Mouse (Mus musculus): Measurements from ENCODE around the gene Dot1l.

The Dot1l gene

GRCm38 (mm10) chr10:80757717-80758116 is 2.7 kb downstream of the Dot1l start:
- peak in 1 of 2 experiments; percentile 35 for DNase-seq (ENCODE audit: low read depth in 1 of 2, low spot score in 2 of 2)

DNA sequence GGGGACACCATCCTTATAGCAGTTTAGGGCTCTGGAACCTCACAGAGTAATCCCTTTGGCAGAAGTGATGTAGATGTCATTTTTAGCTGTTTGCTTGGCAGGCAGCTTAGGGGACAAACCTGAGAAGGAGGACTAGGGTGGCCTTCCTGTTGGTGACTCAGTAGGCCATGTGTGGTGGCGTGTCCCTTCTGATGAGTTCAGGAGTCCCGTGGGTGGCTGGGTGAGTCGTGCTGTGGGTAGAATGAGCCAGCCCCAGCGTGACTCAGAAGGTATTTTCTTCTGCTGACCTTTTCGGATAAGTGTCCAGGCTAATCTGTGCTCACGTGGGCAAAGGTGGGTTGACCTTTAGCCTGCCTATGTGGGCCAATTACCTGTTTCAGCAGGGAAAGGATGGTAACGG is 3.6 kb downstream of the Dot1l start:
- DNase-seq (ENCODE audit: low read depth in 1 of 2, low spot score in 2 of 2), result no peak

GRCm38 (mm10) chr10:80760596-80761524 is 5.9 kb downstream of the Dot1l start:
- DNase-seq (ENCODE audit: low read depth in 1 of 2, low spot score in 2 of 2), result no peak

DNA sequence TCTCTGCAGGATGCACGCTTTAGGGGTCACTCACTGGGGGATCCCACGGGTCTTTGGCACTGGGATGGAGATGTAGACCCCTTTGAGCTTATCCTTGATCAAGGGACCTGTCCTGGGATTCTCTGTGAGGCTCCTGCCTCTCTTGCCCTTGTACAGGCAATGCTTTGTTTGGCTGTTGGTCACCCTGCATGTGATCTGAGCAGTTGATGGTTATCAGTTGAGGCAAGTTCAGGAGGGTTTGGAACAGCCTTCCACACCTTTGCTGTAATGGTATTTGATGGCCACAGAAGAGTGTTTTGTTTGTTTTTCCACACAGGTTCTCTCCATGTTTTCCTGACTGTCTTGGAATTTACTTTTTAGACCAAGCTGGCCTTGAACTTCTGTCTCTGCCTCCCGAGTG is 6.8 kb downstream of the Dot1l start:
- DNase-seq (ENCODE audit: low read depth in 1 of 2, low spot score in 2 of 2), result no peak

- DNase-seq (ENCODE audit: low read depth in 1 of 2, low spot score in 2 of 2), result no peak
Observed at GRCm38 (mm10) chr10:80763502-80763901, 8.5 kb downstream of the Dot1l start.

- no peak for DNase-seq (ENCODE audit: low read depth in 1 of 2, low spot score in 2 of 2)
Observed at GRCm38 (mm10) chr10:80765746-80766145, 10.7 kb downstream of the Dot1l start.

- DNase-seq (ENCODE audit: low read depth in 1 of 2, low spot score in 2 of 2), result no peak
Observed at GRCm38 (mm10) chr10:80766161-80766815, 11.3 kb downstream of the Dot1l start.

DNA sequence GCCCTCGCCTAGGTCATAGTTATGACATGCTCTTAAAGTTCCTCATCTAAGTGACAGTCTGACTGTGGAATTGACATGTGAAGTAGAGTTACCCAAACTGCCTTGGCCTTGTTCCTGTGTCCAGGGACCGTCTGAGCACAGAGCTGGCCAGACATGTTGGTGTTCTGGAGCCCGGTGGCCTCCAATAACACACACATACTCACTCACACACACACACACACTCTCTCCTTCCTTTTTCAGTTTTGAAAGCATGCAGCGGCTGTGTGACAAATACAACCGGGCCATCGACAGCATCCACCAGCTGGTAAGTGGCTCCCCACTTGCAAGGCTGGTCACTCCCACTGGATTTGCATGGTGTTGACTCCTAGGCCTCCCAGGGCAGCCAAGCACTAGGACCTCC is 13.4 kb downstream of the Dot1l start:
- no peak for DNase-seq (ENCODE audit: low read depth in 1 of 2, low spot score in 2 of 2)

DNA sequence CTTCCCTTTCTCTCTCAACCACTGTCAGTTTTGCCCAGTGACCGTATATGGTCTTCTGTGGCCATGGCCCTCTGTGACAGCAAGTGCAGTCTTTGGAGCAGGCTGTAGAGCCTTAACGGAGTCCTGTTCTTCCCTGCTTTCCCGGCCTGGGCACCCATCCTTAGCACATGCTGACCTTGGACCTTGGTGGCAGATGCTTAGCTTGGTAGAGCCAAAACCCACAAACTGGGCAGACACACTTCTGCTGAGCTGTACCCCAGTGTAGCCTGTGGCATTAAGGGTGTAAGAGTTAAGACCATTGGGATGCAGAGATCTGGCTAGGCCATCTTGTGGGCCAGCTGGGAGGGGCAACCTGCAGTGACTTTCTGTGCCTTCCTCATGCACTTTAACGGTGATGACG is 18.8 kb downstream of the Dot1l start:
- DNase-seq (ENCODE audit: low read depth in 1 of 2, low spot score in 2 of 2), result no peak

DNA sequence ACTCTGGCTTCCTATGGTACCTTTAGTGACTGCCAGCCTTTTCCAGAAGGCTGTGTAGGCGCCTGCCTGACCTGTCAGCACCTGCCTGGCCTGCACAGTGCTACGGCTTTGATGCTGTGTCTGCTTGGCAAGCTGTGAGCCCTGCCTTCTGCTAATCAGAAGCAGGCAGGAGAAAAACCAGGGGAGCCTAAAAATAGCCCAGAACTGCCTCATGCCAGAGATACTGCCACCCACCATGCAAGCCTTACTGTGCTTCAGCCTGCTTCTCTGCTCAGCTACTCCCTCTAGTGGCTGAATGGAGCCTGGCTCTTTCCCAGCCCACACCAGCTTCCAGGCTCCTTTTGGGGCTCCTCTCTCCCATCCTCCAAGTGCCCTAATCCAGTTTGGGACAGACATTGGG is 19.5 kb downstream of the Dot1l start:
- peak in 1 of 2 experiments; percentile 58 for DNase-seq (ENCODE audit: low read depth in 1 of 2, low spot score in 2 of 2)

DNA sequence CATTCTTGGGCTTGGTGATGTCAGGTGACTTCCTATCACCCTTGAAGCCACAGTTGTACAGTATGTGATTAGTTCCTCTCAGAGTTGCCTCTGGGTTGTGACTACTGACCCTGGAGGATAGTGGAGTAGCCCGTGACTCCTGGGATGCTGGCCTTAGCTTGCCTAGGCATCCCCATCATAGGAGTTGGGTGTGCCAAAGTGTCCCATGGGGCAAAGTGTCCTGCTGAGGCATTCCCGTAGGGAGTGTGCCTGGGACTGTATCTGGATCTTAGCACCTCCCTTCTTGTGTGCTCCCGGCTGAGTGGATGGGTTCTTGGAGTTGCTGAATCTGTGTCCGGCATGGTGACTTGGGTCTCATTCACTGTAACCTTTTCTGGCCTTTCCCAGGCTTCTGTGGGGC is 20.0 kb downstream of the Dot1l start:
- DNase-seq (ENCODE audit: low read depth in 1 of 2, low spot score in 2 of 2), result no peak

- no peak for DNase-seq (ENCODE audit: low read depth in 1 of 2, low spot score in 2 of 2)
Observed at GRCm38 (mm10) chr10:80775731-80776130, 20.7 kb downstream of the Dot1l start.

GRCm38 (mm10) chr10:80776358-80776869 is 21.4 kb downstream of the Dot1l start:
- no peak for DNase-seq (ENCODE audit: low read depth in 1 of 2, low spot score in 2 of 2)

DNA sequence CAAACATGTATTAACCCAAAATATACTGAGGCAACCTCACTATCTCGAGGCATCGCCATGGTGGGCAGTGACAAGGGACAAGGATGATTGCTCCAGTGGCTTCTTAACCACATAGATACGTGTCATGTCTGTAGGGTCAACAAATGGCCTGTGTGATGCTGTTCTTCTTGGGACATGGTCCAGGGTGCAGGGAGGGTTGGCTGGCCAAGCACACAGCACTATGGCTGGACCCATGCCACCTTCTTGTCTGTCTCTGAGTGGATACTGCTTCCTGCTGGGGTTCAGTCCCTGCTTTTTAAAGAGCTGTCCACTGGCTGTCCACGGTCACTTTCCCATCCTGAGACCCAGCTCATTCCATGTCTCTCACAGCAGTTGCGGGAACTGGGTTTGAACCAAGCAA is 22.1 kb downstream of the Dot1l start:
- DNase-seq (ENCODE audit: low read depth in 1 of 2, low spot score in 2 of 2), result no peak

- no peak for DNase-seq (ENCODE audit: low read depth in 1 of 2, low spot score in 2 of 2)
Observed at GRCm38 (mm10) chr10:80779565-80779964, 24.6 kb downstream of the Dot1l start.

GRCm38 (mm10) chr10:80784302-80784701 is 29.3 kb downstream of the Dot1l start:
- no peak for DNase-seq (ENCODE audit: low read depth in 1 of 2, low spot score in 2 of 2)

DNA sequence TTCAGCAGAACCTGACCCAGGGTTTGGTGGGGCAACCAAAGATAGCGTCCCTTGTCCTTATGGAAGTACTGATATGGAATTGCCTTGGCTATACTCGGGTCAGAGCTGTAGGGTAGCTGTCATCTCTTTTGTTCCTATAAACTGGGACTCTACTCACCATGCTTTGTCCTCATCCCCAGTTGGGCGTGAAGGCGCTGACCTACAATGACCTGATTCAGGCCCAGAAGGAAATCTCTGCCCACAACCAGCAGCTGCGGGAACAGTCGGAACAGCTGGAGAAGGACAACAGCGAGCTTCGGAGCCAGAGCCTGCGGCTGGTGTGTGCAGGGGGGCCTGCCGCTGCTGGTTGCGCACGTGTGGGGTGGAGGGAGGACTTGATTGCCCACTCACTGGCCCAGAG is 29.9 kb downstream of the Dot1l start:
- DNase-seq (ENCODE audit: low read depth in 1 of 2, low spot score in 2 of 2), result no peak

DNA sequence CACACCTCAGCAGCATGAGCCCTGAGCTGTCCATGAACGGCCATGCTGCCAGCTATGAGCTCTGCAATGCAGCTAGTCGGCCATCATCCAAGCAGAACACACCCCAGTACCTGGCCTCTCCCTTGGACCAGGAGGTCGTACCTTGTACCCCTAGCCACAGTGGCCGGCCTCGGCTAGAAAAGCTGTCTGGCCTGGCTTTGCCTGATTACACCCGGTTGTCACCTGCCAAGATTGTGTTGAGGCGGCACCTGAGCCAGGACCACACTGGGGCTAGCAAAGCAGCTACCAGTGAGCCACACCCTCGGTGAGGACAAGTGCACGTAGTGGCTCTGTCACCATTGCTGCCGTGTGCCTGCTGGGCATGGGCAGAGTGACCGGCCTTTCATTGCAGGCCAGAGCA is 31.0 kb downstream of the Dot1l start:
- no peak for DNase-seq (ENCODE audit: low read depth in 1 of 2, low spot score in 2 of 2)

GRCm38 (mm10) chr10:80787517-80787916 is 32.5 kb downstream of the Dot1l start:
- DNase-seq (ENCODE audit: low read depth in 1 of 2, low spot score in 2 of 2), result no peak

- no peak for DNase-seq (ENCODE audit: low read depth in 1 of 2, low spot score in 2 of 2)
Observed at GRCm38 (mm10) chr10:80790761-80791404, 35.9 kb downstream of the Dot1l start.

GRCm38 (mm10) chr10:80791476-80792174 is 36.6 kb downstream of the Dot1l start:
- DNase-seq (ENCODE audit: low read depth in 1 of 2, low spot score in 2 of 2), result no peak
